Mouse (Mus musculus): ENCODE results near the gene Atxn7l2. TPM values are rescaled to one million over a fixed set of nuclear protein-coding genes. Genes with fewer than 3 reads are reported as not detected.
A peak's percentile ranks its signal among the peaks of the same experiment; 100 is the strongest.
"Not testable (repeated sequence)": the region's sequence is repeated elsewhere in the genome, so short reads cannot be mapped to it uniquely, and the experiment has no call there.

Gene Atxn7l2
- polyA plus RNA-seq (2015; fragmentation: Nextera tagmentation; extraction: Ambion mirVana) = 22.0 and 27.1 TPM in 2 replicates

DNA sequence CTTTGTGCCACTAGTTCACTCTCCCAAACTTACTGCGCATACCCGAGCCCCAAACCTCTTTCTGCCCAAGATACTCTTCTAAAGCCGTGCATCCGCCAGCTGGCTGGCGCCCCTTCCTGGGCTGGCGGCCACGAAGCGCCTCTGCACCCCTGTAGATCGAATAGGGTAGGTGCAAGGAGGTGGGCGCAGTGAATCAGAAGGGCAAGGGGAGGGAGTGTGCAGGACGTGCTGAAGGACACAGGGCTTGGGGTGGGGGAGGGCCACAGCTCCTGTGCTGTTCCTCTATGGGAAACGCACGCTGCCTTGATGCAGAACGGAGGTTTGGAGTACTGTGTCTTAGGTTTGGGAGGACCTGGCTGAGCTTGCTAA, at the start of gene Atxn7l2:
Gene Atxn7l2 (minus strand): TSS at position 164 of the 369 bp plus-strand sequence.
- Histone ChIP-seq H3K4me3 (peak within 1 kb of the TSS; percentile 62), H3K9ac (peak within 1 kb of the TSS; percentile 87), H3K27me3 (0 out of 2 replicates have a peak, but pooled peaks cover 6% of the 10 kb centered on the region), H3K4me1 (peaks cover 34% of the 10 kb centered on the region), H3K4me2 (peak within 1 kb of the TSS; percentile 88), H3K27ac (peak within 1 kb of the TSS; percentile 96), H3K36me3 (peaks cover 24% of the 10 kb centered on the region), H3K9me3 (no peaks in the 10 kb centered on the region)
- 0% methylated on average over 14 of the region's 14 CpGs for WGBS
- peak; percentile 81 for ATAC-seq (ENCODE audit: insufficient number of reproducible peaks, insufficient read depth, low FRiP score, low TSS enrichment, low read depth)

DNA sequence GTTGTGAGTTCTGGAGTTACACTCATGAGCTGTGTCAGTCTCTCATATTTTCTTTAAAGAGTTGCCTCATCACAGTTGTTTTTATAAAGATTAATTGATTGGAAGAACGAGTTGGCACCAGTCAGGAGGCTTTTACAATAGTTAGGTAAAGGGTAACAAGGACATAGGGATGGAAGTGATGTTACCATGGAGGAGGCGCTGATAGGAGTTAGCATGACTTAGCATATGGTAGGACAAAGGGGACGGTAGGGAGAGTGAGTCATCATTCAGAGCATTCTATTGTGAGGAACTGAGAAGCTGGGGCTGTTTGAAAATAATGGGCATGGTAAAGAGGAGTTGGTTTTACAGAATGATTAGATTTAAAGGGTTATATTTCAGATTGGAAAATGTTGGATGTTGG, 48.6 kb upstream of the Atxn7l2 start:
- H3K4me2 ChIP-seq = no peak overlapping the region
- 86% methylated on average over 3 of the region's 3 CpGs for WGBS
- H3K4me3 ChIP-seq = no peak overlapping the region
- no peak overlapping the region for H3K27ac ChIP-seq
- no peak overlapping the region for H3K9ac ChIP-seq
- H3K36me3 ChIP-seq = peaks cover 18% of the 10 kb centered on the region
- no peaks in the 10 kb centered on the region for H3K9me3 ChIP-seq
- H3K27me3 ChIP-seq = no peaks in the 10 kb centered on the region
- ATAC-seq (ENCODE audit: insufficient number of reproducible peaks, insufficient read depth, low FRiP score, low TSS enrichment, low read depth) = no peak
- peaks cover 17% of the 10 kb centered on the region for H3K4me1 ChIP-seq

DNA sequence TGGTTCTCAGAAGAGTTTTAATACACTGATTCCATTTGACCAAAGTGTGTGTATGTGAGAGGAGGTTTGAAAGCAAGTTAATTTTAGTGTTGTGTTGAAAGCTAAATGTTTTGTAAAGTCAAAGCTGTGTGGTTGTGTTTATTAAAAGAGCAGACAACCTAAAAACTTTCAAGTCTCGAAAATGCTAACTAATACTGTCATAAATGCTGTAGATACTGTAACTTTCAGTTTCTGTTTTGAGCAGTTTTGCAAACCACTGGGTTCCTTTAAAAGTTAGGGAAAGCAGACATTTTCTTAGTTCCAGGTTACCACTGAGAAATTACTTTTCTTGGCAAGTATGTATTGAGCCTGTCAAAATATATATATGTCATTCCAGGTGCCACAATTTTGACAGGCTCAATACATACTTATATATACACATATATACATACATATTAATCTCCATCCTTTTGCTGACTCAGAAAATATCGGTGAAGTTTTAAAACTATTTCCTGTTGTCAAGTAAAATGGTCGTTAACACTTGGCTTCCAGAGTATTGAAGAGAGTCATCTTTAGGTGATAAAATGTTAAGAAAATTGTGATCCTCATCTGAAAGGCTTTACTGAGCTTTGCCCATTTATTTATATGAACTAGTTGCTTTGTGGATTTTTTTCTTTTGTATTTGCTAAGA, 47.2 kb upstream of the Atxn7l2 start:
- WGBS = 73% methylated on average over 3 of the region's 3 CpGs
- Histone ChIP-seq H3K9me3 (no peaks in the 10 kb centered on the region), H3K27me3 (no peaks in the 10 kb centered on the region), H3K4me2 (peak overlapping the region; percentile 67), H3K4me3 (peak overlapping the region; percentile 97), H3K27ac (no peak overlapping the region), H3K9ac (peak overlapping the region; percentile 95), H3K4me1 (peaks cover 17% of the 10 kb centered on the region), H3K36me3 (peaks cover 17% of the 10 kb centered on the region)
- ATAC-seq (ENCODE audit: insufficient number of reproducible peaks, insufficient read depth, low FRiP score, low TSS enrichment, low read depth) = no peak

DNA sequence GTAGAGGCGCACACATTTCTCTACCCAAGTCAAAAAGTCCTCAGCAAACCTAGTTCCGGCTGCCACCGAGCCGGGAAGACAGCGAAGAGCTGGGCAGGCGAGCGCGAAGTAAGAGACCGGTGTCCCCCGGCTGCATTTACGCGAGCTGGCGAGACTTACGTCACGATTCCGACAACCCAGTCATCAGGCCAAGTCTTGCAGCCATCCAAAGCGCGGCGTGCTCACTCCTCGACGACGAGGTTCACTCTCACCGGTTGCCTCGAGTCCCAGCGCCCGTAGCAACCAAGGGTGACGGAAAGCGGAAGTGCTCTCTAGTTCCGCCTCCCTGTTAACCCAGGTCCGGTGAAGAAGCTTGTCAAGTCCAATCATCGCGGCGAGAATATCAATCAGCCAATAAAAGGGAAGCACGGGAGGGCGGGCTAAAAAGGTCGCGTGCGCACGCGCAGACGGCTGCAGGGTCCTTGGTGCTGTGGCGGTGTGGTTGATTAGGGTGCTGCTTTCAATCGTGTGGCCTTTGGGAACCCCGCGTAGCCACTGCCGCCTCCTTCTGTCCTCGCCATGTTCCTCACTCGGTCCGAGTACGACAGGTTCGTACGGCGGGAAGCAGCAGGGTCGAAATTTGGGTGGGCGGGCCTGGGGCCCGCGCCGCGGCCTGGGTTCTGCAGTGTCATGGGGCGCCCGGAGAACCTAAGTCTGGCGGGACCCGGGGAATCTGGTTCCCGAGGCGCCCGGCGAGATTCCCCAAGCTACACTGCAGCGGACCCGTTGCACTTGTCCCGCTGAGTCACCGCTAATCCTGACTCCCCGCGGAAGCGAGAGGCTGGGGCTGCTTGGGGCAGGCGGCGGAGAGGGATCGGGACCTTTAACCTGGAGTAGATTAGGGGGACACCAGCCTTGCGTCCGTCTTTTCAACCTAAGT, 46.2 kb upstream of the Atxn7l2 start, which contains the start of gene Psma5:
Gene Psma5 (plus strand): TSS at position 208 of the 919 bp plus-strand sequence.
- H3K4me2 ChIP-seq = peak within 1 kb of the TSS; percentile 70
- H3K36me3 ChIP-seq = peaks cover 10% of the 10 kb centered on the region
- no peaks in the 10 kb centered on the region for H3K27me3 ChIP-seq
- peak; percentile 97 for ATAC-seq (ENCODE audit: insufficient number of reproducible peaks, insufficient read depth, low FRiP score, low TSS enrichment, low read depth)
- H3K4me1 ChIP-seq = peaks cover 17% of the 10 kb centered on the region
- WGBS = under 1% methylated on average over 77 of the region's 79 CpGs
- peak within 1 kb of the TSS; percentile 95 for H3K9ac ChIP-seq
- no peaks in the 10 kb centered on the region for H3K9me3 ChIP-seq
- H3K4me3 ChIP-seq = peak within 1 kb of the TSS; percentile 97
- peak within 1 kb of the TSS; percentile 57 for H3K27ac ChIP-seq

DNA sequence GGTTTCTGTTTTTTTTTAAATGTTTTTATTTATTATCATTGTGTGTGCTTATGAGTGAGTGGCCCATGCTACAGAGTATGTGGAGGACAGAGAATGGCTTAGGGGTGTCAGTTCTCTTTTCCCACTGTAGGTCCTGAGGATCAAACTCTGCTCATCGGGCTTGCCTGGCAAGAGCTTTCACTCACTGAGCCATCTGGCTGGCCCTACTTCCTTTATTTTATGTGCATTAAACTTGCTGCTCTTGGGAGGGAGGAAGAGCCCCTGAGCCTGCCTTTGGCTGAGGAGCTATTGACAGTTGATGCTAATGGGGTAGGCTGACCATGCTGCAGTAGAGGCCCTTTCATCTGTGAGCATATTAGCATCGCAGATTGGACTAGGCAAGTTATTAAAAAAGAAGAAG, 36.1 kb upstream of the Atxn7l2 start:
- WGBS = 78% methylated on average over 2 of the region's 2 CpGs
- no peak for ATAC-seq (ENCODE audit: insufficient number of reproducible peaks, insufficient read depth, low FRiP score, low TSS enrichment, low read depth)
- Histone ChIP-seq H3K4me1 (no peaks in the 10 kb centered on the region), H3K4me2 (no peak overlapping the region), H3K9me3 (no peaks in the 10 kb centered on the region), H3K4me3 (no peak overlapping the region), H3K27me3 (no peaks in the 10 kb centered on the region), H3K27ac (no peak overlapping the region), H3K9ac (no peak overlapping the region), H3K36me3 (no peaks in the 10 kb centered on the region)

DNA sequence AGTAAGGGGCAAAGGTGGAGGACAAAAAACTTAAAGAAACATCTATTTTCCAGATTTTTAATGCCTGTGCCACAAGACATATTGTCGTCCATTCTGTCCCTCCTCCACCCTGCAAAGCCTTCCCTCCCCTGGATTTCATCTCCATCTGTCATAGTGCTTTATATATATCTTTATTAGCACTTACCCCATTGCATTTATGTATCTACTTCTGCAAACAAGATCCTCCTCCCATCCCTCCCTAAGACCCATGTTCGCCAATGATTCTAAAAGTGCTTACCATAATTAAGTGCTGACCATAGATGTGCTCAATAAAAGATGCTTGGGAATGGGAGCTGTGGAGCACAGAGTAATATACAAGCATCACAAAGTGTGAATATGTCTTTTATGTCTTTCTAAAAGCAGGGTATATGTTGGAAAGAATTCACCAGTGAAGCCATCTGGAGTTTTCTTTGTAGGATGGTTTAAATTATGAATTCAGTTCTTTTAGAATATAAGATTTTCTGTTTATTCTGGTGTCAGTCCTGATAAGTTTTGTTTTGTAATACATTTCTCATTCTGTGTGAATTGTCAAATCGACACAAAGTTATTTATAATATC, 30.6 kb upstream of the Atxn7l2 start:
- no peaks in the 10 kb centered on the region for H3K27me3 ChIP-seq
- H3K4me2 ChIP-seq = no peak overlapping the region
- WGBS = 87% methylated on average over 3 of the region's 3 CpGs
- H3K9ac ChIP-seq = no peak overlapping the region
- no peaks in the 10 kb centered on the region for H3K36me3 ChIP-seq
- no peaks in the 10 kb centered on the region for H3K4me1 ChIP-seq
- no peak overlapping the region for H3K27ac ChIP-seq
- no peak for ATAC-seq (ENCODE audit: insufficient number of reproducible peaks, insufficient read depth, low FRiP score, low TSS enrichment, low read depth)
- H3K9me3 ChIP-seq = no peaks in the 10 kb centered on the region
- no peak overlapping the region for H3K4me3 ChIP-seq

DNA sequence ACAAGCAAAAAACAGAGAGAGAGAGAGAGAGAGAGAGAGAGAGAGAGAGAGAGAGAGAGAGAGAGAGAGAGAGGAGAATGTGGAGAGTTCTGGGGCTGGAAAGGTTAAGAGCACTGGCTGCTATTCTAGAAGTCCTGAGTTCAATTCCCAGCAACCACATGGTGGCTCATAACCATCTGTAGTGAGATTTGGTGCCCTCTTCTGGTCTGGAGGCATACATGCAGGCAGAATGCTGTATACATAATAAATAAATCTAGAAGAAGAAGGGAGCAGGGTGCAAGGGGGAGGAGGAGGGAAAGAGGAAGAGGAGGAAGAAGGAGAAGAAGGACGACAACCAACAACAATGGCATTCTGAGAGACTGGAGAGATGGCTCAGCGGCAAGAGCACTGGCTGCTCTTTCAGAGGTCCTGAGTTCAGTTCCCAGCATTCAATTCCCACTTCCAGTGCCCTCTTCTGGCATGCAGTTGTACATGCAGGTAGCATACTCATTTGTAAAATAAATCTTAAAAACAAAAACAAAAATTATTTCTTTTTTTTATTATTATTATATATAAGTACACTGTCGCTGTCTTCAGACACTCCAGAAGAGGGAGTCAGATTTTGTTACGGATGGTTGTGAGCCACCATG, 26.9 kb upstream of the Atxn7l2 start:
- H3K4me1 ChIP-seq; H3K27me3 ChIP-seq; H3K4me2 ChIP-seq; H3K9ac ChIP-seq; H3K9me3 ChIP-seq; H3K4me3 ChIP-seq; H3K27ac ChIP-seq; ATAC-seq (ENCODE audit: insufficient number of reproducible peaks, insufficient read depth, low FRiP score, low TSS enrichment, low read depth); H3K36me3 ChIP-seq: not testable (repeated sequence)
- 81% methylated on average over 4 of the region's 4 CpGs for WGBS

DNA sequence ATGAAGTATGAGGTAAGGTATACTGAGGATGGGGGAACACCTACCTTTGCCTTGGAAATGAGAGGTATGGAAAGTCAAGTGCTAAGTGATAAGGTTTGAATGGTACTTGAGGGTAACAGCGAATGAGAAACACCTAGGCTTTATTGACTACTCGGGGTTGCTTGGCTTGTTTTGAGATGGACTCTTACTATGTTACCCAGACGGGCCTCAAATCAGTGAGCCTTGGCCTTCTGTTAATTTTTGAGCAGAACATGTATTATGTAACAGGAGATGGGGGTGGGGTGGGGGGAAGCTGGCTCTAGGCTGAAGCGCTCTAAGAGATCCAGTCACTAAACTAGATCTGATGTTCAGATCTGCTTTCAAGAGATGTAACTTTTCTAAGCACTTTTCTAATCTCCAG, 20.9 kb upstream of the Atxn7l2 start:
- H3K27me3 ChIP-seq = peaks cover 17% of the 10 kb centered on the region
- H3K9me3 ChIP-seq = no peaks in the 10 kb centered on the region
- no peak overlapping the region for H3K4me3 ChIP-seq
- no peak overlapping the region for H3K9ac ChIP-seq
- no peaks in the 10 kb centered on the region for H3K36me3 ChIP-seq
- ATAC-seq (ENCODE audit: insufficient number of reproducible peaks, insufficient read depth, low FRiP score, low TSS enrichment, low read depth) = no peak
- 74% methylated on average over 4 of the region's 4 CpGs for WGBS
- H3K27ac ChIP-seq = no peak overlapping the region
- H3K4me2 ChIP-seq = no peak overlapping the region
- H3K4me1 ChIP-seq = peaks cover 2% of the 10 kb centered on the region

DNA sequence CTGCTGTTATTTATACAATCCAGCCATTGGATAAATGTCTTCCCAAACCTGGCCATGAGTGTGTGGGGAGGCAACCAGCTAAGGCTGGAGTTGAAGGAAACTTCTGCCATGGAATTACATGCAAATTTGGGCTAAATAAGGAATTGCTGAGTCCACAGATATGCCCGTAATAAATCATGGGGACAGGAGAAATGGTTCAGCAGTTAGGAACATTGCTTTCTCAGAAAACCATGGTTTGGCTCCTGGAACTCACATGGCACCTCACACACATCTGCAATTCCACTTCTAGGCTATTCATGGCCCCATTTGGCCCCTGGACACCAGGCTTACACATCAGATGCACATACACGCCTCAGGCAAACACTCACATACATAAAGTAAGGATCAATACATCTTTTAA, 16.8 kb upstream of the Atxn7l2 start:
- peak overlapping the region; percentile 88; the same call in 1 of the 2 replicates for H3K4me2 ChIP-seq
- no peak overlapping the region for H3K9ac ChIP-seq
- no peaks in the 10 kb centered on the region for H3K36me3 ChIP-seq
- no peaks in the 10 kb centered on the region for H3K9me3 ChIP-seq
- no peak overlapping the region for H3K4me3 ChIP-seq
- ATAC-seq (ENCODE audit: insufficient number of reproducible peaks, insufficient read depth, low FRiP score, low TSS enrichment, low read depth) = no peak
- H3K27me3 ChIP-seq = peaks cover 54% of the 10 kb centered on the region
- H3K27ac ChIP-seq = no peak overlapping the region
- H3K4me1 ChIP-seq = peaks cover 13% of the 10 kb centered on the region
- 70% methylated on average over 2 of the region's 2 CpGs for WGBS

DNA sequence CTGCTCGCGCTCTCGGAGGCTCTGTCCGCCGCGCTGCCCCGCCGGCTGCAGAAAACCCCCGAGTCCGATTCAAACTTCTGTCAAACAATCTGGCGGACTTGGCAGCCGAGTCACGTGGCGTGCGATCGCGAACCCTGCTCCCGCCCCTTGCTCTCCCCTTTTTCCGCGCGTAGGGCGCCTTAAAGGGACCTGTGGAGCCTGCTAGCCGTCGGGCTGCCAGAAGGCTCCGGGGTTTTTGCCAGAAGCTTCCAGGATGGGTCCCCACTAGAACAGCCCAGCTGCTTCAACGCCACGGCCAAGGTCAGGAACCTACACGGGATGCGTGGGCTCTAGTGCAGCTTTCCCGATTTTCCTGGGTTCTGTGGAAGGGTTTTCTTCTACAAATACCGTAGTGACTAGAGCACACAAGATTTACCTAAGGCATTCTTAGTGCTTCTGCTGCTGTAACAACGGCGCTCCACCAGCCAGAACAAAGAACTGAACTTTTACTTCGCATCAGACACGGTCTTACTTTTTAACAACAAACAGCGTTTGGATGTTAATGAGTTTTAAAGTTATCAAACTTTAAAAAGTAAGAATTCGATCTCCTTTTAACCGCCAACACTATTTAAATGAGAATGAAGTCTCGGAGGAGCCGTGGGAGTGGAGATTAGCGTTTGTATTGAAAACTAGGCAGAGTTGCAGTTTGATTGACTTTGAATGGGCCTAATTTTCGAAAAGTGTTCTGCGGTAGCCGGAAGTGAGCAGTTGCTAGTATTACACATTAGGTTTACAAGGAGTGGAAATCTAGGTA, 16.0 kb upstream of the Atxn7l2 start, which contains the start of gene Sypl2:
Gene Sypl2 (minus strand): TSS at position 91 of the 793 bp plus-strand sequence.
- Histone ChIP-seq H3K4me2 (peak within 1 kb of the TSS; percentile 88), H3K9ac (peak within 1 kb of the TSS; percentile 71), H3K4me1 (peaks cover 13% of the 10 kb centered on the region), H3K4me3 (peak within 1 kb of the TSS; percentile 52), H3K36me3 (no peaks in the 10 kb centered on the region), H3K27me3 (peaks cover 62% of the 10 kb centered on the region), H3K27ac (no peak within 1 kb of the TSS), H3K9me3 (no peaks in the 10 kb centered on the region)
- 0 out of 2 replicates have a peak, but pooled peaks have one; percentile 32 for ATAC-seq (ENCODE audit: insufficient number of reproducible peaks, insufficient read depth, low FRiP score, low TSS enrichment, low read depth)
- WGBS = 3% methylated on average over 44 of the region's 44 CpGs
